Mouse (Mus musculus): ENCODE results near the gene Arid1b.

Gene Arid1b

GRCm38 (mm10) chr17:5118171-5118570 lies 124.0 kb downstream of the Arid1b start:
- no peak for DNase-seq

GRCm38 (mm10) chr17:5124643-5125042 lies 130.5 kb downstream of the Arid1b start:
- peak; percentile 31 for DNase-seq

DNA sequence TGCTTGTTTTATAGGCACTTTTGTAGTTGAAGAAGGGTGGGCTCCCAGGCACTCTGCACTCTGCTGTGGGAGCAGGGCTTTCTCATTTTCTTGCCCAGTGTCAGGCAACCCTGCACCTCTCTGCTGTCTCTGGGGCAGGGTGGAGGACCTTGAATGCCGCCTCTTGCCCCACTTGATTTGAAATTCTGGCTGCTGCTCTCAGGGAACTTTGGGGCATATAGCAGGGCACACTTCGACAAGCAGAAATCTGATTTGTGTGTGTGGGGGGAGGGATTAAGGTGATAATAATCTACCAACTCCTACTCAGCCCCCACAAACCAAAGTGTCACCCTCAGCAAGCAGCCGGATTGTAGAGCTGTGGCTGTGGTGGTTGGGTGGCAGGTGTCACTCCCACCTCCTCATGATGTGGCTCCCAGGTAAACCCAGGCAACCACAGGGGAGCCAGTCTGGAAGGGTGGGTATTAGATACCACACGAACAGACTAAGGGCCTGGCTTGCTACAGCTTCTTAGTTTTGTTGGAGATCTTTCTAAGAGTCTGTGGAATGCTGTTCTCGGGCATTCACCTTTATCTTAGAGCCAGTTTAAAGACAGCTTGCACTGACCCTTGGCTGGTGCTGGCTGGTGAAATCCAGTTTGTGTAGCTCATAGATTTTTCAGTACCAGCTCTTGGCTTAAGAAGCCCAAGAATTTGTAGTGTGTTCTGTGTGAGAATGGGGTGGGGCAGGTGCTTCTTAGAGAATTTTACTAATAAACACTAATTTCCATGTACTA lies 131.1 kb downstream of the Arid1b start:
- DNase-seq, result peak; percentile 37

DNA sequence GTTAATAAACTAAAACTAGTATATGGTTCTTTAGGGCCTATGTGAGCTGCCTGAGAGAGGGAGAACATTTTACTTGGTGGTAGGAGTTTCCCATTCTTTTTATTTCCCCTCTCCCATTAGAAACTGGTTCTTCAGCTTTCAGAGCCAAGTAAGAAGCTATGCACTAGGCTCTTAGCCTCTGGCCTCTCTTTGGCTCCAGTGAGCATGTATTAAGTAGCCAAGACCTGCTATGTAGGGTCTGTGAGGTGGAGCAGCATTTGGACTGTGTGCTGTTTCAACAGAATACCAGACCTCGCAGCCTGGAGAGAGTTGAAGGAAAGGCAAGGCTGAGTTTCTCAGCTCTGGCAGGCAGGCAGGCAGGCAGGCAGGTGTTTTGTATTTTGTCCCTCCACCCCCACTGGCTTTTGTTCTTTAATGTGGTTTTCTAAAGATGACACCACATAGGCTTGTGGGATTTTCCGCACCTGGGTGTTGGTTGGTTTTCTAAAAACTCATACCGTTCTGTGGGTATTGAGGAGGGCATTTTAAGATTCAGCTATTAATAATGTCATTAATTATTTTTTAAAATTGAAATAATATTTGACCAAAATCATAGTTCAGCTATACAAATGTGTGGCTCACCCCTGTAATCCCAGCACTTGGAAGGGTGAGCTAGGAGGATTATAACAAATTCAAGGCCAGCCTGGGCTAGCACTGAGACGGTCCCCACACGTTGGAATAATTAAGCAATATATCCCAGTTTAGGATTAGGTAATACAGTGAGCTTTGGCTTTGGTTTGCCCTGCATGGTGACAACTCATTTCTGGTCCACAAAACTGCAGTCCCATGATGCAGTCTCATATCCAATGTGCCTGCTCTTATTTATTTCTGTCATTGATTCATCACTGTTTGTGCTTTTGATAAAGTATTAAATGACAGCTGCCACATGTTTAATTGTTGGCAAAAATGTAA lies 132.0 kb downstream of the Arid1b start:
- peak; percentile 64 for DNase-seq

GRCm38 (mm10) chr17:5129606-5130005 lies 135.5 kb downstream of the Arid1b start:
- no peak for DNase-seq

DNA sequence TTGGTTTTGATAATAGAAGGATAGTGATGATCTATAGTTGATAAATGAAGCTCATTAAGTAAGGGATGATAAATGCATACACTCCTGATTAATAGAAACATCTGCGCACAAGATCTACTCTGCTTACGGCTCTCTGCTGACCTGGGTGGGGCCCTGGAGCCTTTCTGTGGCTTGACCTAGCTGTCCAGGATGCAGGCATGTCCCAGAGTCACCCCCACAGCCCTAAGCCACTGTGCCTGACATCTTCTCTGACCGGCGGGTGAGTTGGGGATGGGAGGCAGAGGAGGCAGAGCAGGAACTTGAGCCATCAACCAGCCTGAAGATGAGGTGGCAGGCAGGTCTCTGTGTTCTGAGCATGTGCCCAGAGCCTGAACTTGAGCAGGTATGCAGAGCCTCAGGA lies 136.0 kb downstream of the Arid1b start:
- no peak for DNase-seq

GRCm38 (mm10) chr17:5131706-5132105 lies 137.6 kb downstream of the Arid1b start:
- no peak for DNase-seq

- DNase-seq, result no peak
Observed at GRCm38 (mm10) chr17:5132296-5132986, 138.3 kb downstream of the Arid1b start.

GRCm38 (mm10) chr17:5132987-5133355 lies 138.8 kb downstream of the Arid1b start:
- no peak for DNase-seq

DNA sequence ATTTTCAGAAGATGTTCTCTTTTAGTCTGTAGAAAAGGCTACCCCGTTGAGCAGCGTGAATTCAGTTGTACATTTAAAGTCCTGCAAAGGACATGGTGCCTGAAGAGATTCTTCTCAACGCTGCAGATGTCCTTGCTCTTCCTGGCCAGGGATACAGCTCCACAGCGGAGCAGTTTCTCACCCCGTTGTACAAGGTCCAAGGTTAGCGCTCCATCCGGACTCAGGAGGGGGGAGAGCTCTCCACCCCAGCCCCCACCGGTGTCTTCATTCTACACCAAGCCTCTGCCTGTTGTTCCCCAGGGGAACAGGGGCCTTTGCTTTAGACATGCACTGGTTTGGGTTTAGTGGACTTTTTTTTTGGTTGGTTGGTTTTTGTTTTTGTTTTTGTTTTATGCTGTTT lies 139.7 kb downstream of the Arid1b start:
- no peak for DNase-seq

GRCm38 (mm10) chr17:5134271-5134670 lies 140.1 kb downstream of the Arid1b start:
- no peak for DNase-seq

DNA sequence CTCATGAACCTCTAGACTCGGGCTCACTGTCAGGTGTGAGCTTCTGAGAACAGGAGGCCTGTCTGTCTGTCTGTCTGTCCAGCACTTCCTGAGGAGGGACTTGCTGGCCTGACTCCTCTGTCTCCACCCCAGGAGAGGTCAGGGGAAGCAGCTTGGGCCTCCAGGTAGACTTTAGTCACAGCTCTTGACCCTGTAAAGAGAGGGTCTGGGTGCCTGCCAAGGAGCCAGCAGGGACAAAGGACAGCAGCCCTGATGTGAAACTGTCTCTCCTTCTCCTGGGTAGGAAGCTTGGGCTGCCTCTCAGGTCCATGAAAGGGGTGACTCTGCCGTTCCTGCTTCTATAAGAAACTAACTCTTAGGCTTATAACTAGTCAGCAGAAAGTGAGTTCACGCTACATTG lies 143.8 kb downstream of the Arid1b start:
- peak; percentile 21 for DNase-seq

- DNase-seq, result peak; percentile 80
Observed at GRCm38 (mm10) chr17:5138641-5139205, 144.6 kb downstream of the Arid1b start.

DNA sequence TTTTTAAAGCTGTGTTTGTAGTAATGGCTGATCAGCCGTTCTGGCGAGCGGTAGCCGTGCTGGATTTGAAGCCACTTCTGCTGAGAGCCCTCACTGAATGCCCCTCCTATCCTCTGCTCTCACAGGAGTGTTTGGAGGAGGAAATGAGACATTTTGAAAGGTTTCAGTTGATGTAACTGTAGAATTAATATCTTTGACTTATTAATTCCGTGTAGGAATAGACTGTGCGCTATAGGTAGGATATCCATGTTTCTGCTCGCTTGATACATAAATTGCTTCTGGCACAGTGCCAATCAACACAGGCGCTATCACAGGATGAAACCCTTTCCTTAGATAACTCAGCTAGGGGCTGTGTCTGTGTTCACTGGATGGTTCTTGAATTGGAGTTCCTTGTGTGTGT lies 145.4 kb downstream of the Arid1b start:
- DNase-seq, result no peak

- DNase-seq, result no peak
Observed at GRCm38 (mm10) chr17:5143735-5144439, 149.8 kb downstream of the Arid1b start.

GRCm38 (mm10) chr17:5150660-5151063 lies 156.5 kb downstream of the Arid1b start:
- no peak for DNase-seq

- no peak for DNase-seq
Observed at GRCm38 (mm10) chr17:5151852-5152251, 157.7 kb downstream of the Arid1b start.

GRCm38 (mm10) chr17:5153461-5153860 lies 159.3 kb downstream of the Arid1b start:
- no peak for DNase-seq

- no peak for DNase-seq
Observed at GRCm38 (mm10) chr17:5154322-5154721, 160.2 kb downstream of the Arid1b start.

DNA sequence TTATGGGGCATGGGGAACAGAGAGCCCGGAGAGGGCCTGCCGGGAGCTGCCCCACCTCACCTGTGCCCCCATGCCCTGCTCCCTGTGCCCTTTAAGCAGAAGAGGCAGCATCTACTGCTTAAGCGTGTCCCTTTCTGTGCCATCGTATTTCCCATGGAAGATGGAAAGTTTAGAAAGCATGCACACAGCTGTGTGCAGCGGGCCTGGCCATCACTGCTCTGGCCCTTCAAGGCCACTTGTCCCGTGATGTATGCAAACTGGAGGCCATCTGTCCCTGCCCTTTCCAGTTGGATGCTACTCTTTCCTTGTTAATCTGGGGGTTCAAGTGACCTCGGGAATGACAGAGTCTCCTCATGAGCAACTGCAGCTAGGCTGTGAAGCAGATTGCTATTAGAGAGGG lies 163.5 kb downstream of the Arid1b start:
- no peak for DNase-seq

DNA sequence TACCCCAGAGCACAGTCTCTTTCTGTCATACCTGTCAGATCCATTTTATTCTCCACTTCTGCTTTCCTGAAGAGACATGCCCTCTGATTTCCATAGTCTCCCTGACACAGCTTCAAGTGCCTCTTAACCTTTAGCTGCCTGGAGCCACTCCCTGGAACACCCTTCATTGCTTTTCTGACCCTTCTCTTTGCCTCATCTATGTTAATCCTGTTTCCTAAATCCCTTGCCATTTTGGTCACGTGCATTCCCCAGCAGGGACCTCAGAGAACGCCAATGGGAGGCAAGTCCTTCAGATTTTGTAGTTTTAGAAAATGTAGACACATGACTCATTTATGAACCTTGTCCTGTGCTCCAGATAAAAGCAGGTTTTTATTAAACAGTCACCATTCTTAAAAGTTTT lies 168.4 kb downstream of the Arid1b start:
- DNase-seq, result no peak

DNA sequence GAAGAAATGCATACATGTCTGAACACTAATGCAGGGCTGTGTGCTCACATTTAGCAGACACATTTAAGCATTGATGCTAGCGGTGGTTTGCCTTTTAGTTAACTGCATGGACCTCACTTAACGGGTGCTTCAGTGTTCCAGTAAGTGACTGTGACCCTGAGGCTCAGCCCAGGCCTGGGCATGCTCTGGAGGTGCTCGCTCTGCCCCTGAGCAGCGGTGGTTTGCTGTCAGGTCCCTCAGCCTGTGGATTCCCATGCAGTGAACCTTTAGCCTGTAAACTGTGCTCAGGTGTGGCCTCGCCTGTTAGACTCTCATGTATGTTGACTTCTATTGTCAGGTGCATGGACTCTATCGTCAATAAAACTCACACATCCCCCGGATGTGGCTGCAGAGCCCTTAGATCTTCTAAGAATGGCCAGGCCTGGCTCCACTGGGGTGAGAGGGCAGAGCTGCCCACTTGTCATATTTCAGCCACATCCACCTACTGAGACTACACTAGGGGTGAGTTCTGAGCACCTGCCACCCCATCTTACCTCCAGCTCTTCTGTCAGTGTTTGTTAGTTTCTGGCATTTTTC lies 169.2 kb downstream of the Arid1b start:
- DNase-seq, result no peak
